Mouse (Mus musculus): ENCODE measurements around the gene Gata3.
A peak's percentile ranks its signal among the peaks of the same experiment; 100 is the strongest.

Gene Gata3

GRCm38 (mm10) chr2:9885217-9885770 is 4.5 kb downstream of the Gata3 start:
- no peak for DNase-seq

GRCm38 (mm10) chr2:9884533-9885216 is 5.2 kb downstream of the Gata3 start:
- no peak for DNase-seq

GRCm38 (mm10) chr2:9883803-9884532 is 5.9 kb downstream of the Gata3 start:
- DNase-seq = no peak

GRCm38 (mm10) chr2:9882926-9883802 is 6.7 kb downstream of the Gata3 start:
- DNase-seq = peak; percentile 54

GRCm38 (mm10) chr2:9882371-9882925 is 7.4 kb downstream of the Gata3 start:
- DNase-seq = peak; percentile 47

DNA sequence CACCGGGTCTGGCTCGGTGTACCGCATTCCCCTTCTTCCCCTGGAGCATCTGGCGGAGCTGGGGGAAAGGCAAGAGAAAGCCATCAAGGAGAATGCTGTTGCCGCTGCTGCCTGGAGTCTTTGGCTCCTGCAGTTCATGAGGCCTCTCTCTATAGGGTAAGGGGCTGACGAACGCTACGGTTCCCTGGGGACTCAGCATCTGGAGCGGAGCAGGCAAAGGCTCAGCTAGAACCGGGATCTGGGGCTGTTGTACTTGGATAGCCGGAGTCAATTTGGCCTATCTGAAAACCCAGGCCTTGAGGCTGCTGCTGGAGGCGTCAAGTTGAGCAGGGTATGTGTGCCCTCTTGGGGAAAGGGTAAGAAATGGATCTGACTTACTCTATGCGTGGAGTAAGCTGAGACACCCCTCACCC is 8.2 kb downstream of the Gata3 start:
- DNase-seq = peak; percentile 48

DNA sequence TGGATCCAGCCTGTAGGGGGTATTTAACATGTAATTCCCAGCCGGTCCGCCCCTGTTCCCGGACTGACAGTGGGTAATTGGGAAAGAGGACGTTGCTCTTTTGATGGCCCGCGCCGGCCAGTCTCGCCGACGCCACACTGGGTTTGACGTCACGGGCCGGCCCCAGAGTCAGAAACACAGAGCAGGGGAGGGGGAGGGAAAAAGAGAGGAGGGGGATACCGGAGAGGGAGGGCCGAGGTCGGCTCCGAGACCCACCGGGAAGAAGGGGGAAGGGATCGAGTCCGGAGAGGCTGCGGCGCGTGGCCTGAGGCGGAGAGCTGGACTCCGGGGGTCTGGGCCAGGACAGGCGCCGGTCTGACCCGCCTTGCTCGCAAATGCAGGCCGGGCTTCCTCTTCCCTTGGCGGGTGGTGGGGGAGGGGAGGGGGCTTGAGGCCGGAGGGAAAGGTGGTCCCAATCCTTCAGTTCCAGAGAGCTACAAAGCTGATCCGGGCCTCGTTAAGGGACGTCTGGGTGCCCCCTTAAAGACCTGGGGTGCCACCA is 8.7 kb downstream of the Gata3 start, which contains the start of gene 4930412O13Rik:
Gene 4930412O13Rik, plus strand, starts transcription at position 202 of the 541 bp plus-strand sequence.
- DNase-seq = no peak

- DNase-seq = no peak
Measured at GRCm38 (mm10) chr2:9880271-9880670, 9.6 kb downstream of the Gata3 start.

DNA sequence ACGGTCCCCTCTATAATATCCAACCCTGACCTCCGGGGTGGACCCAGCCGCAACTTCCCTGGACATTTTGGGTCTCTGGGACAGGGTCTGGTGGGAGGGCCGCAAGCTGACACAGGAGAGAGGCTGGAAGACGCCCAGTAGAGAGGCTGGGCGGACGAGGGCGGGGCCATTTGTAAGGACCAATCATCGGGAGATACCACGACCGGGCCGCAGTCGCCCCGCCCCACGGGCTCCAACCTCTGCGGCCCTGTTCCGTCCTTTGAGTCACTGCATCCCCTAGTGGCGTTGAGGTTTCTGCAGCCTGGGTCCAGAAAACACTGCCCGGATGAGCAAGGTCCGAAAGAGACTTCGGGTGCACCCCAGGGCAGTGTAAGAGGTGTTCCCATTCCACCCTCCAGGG is 10.3 kb downstream of the Gata3 start:
- DNase-seq = peak; percentile 95

- no peak for DNase-seq
Measured at GRCm38 (mm10) chr2:9879092-9879491, 10.7 kb downstream of the Gata3 start.

- DNase-seq = peak; percentile 87
Measured at GRCm38 (mm10) chr2:9878564-9879081, 11.2 kb downstream of the Gata3 start.

GRCm38 (mm10) chr2:9877966-9878563 is 11.8 kb downstream of the Gata3 start:
- peak; percentile 68 for DNase-seq

DNA sequence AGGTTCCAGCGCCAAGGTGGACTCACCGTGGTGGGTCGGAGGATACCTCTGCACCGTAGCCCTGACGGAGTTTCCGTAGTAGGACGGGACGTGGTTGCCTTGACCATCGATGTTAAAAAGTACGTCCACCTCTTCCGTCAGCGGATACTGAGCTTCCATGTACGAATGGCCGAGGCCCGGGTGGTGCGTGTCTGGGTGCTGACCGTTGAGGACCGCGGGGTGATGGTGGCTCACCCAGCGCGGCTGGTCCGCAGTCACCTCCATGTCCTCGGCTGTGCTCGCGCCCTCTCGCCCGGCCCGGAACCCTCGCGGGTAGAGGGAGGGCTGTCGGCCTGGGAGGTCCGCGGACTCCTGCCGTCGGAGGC is 12.5 kb downstream of the Gata3 start:
- no peak for DNase-seq

- peak; percentile 65 for DNase-seq
Measured at GRCm38 (mm10) chr2:9876621-9877325, 13.1 kb downstream of the Gata3 start.

DNA sequence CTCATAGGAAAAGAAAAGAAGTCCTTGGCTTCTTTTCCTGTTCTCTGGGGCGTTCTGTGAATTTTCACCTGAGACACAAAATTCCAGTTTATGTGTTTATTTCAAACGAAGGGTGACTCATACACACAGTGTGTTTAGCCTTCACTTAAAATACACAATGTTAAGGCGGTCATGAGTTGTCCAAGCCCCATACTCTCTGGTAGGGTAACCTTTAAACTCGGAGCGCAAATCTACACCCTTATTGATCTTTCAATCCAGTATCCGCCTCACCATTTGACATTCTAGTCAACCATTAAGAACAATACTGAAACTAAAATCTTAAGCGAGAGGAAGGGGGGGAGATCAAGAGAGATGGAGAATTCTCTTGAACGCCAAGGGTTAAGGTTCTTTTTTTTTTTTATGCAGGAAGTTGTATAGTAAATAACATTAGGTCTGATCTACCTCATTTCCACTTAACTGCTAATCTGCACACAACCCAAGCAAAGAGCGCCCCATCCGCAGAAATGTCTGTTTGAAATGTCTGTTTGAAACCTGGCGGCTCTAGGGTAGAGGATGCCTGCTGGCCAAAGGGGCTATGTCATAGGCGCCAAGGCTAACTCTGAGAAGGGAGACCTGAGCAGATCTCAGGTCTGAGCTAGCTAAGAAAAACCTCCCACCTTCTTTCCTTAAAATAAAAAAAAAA is 14.0 kb downstream of the Gata3 start:
- peak; percentile 66 for DNase-seq

- no peak for DNase-seq
Measured at GRCm38 (mm10) chr2:9875220-9875619, 14.6 kb downstream of the Gata3 start.

GRCm38 (mm10) chr2:9874467-9875219 is 15.2 kb downstream of the Gata3 start:
- peak; percentile 42 for DNase-seq

- DNase-seq = no peak
Measured at GRCm38 (mm10) chr2:9873757-9874156, 16.1 kb downstream of the Gata3 start.

DNA sequence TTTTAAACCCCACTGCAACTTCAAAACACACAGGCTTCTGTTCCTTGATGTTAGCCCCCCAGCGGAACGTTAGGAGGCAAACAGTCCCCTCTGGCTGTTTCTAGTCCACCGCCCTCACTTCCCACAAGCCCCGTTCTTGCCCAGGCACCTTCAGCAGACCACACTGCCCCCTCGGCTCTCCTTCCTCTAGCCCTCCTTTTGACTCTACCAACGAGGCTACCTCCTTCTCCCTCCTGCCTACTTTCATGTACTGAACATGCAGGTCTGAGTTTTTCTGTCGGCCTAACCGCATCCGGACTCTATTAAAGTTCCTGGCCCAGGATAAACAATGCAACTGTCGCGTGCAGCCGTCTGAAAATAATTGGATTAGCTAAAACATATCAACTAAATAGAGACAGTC is 17.2 kb downstream of the Gata3 start:
- DNase-seq = peak; percentile 49

DNA sequence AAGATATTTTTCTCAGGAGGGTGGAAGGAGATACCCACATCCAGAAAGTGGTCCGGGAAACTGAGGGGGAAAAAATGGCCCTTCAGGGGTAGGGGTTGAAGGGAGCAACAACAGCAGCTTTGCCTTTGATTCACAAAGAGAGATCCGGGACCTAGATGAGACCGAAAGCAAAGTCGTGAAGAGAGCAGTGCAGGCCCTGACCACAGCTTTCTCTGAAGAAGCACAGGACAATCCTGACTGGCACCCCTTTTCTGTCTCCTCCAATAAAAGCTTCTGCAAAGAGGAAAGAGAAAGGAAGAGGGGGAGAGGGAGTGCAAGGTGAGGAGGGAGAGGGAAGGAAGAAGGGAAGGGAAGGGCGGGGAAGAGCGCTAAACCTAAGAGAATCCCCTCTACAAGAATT is 18.0 kb downstream of the Gata3 start:
- DNase-seq = peak; percentile 58
